Mouse (Mus musculus): ENCODE measurements around the gene Axin2.

Axin2 gene

DNA sequence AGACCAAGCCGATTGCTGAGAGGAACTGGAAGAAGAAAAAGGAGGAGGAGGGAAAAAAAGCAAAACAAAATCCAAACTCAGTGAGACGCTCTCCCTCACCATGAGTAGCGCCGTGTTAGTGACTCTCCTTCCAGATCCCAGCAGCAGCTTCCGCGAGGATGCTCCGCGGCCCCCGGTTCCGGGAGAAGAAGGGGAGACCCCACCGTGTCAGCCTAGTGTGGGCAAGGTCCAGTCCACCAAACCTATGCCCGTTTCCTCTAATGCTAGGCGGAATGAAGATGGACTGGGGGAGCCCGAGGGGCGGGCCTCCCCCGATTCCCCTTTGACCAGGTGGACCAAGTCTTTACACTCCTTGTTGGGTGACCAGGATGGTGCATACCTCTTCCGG, 3.0 kb downstream of the Axin2 start:
- CTCF ChIA-PET: interaction anchor here in 1 of 4 experiments (1.2 kb wide), 1 partner anchor 19 kb away, joined by 4 read pairs; no protein-coding TSS in a partner anchor

DNA sequence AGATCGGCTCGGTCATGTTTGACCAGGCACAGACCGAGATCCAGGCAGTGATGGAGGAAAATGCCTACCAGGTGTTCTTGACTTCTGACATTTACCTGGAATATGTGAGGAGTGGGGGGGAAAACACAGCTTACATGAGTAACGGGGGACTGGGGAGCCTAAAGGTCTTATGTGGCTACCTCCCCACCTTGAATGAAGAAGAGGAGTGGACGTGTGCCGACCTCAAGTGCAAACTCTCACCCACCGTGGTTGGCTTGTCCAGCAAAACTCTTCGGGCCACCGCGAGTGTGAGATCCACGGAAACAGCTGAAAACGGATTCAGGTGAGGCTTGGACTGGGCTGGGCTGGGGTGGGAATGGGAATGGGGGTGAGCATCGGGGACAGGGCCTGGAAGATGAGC, 3.6 kb downstream of the Axin2 start:
- CTCF ChIA-PET: interaction anchor here in 1 of 4 experiments (1.0 kb wide), 1 partner anchor 370 kb away, joined by 5 read pairs; no protein-coding TSS in a partner anchor
- POLR2A ChIA-PET: interaction anchor here in 2 of 4 experiments (0.6 to 1.3 kb wide), 7 partner anchors 11 to 468 kb away, joined by 3 to 5 read pairs (median 4); no protein-coding TSS in a partner anchor

More for the DNA sequence above, 3.0 kb downstream of the Axin2 start:
- POLR2A ChIA-PET: interaction anchor here in 2 of 4 experiments (0.6 to 2.0 kb wide), 13 partner anchors 8 to 1473 kb away, joined by 3 to 8 read pairs (median 3); no protein-coding TSS in a partner anchor

DNA sequence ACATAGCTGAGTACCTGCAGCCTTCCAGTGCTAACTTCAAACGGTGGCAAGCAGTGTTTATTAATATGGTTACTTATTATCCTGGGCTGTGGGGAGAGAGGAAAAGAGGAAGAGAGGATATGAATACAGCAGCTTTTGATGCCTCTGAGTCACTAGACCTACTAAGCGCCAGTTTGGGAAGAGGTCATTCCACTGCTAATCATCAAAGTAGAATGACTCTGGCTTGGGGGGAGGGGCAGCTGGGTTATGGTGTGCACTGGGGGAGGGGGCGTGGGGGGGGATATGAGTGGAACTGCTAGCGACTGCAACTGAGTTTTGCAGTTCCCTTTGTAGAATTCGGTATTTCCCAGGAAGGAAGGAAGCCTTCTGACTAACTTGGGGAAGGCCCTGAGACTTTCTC, 4.2 kb downstream of the Axin2 start:
- POLR2A ChIA-PET: interaction anchor here in 2 of 4 experiments (0.6 to 1.3 kb wide), 9 partner anchors 11 to 468 kb away, joined by 3 to 5 read pairs (median 4); no protein-coding TSS in a partner anchor
- CTCF ChIA-PET: interaction anchor here in 1 of 4 experiments (0.6 to 1.0 kb wide), 2 partner anchors 320 to 370 kb away, joined by 4 to 5 read pairs; no protein-coding TSS in a partner anchor

DNA sequence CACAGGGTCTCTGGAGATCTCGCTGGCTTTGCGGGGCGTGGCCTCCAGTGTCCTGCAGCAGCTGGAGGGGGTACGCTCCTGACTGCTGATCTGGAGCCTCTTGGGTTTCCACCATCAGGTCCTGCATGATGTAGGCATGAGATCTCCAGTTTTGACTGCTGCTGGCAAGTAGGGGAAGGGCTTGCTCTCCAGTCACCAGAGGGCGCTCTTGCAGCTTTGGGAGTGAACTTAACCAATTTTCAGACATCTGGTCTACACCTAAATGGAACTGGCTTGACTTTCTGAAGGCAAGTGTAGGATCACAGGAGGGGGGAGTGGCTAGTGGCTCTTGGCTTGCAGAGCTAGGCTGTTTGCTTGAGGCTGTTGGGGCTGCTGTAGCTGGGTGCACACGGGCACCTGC, 5.1 kb downstream of the Axin2 start:
- ChIA-PET POLR2A (interaction anchor here in 3 of 4 experiments (0.5 to 1.6 kb wide), 8 partner anchors 8 to 58 kb away, joined by 3 to 10 read pairs (median 4); no protein-coding TSS in a partner anchor), CTCF (interaction anchor here in 3 of 4 experiments (0.6 to 1.6 kb wide), 5 partner anchors 10 to 197 kb away, joined by 3 to 4 read pairs (median 3); no protein-coding TSS in a partner anchor)

DNA sequence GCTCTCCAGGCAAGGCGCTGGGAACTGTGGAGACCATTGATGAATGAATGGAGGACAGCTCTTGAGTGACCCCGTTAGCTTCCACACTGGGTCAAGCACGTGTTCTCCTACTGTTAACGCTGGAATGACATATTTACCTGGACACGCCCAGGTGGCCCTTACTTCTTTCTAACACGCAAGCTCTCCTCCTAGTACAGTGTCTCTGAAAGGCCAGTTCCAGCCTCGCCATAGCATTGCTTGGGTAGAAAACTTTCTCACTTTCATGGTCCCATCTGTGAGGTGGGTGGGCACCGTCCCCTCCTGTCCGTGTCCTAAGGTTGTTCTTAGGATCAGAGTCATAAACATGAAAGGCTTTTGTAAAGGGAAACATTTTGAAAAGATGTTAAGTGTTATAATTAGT, 5.7 kb downstream of the Axin2 start:
- POLR2A ChIA-PET: interaction anchor here in 3 of 4 experiments (0.5 to 1.6 kb wide), 7 partner anchors 7 to 59 kb away, joined by 3 to 10 read pairs (median 4); no protein-coding TSS in a partner anchor

DNA sequence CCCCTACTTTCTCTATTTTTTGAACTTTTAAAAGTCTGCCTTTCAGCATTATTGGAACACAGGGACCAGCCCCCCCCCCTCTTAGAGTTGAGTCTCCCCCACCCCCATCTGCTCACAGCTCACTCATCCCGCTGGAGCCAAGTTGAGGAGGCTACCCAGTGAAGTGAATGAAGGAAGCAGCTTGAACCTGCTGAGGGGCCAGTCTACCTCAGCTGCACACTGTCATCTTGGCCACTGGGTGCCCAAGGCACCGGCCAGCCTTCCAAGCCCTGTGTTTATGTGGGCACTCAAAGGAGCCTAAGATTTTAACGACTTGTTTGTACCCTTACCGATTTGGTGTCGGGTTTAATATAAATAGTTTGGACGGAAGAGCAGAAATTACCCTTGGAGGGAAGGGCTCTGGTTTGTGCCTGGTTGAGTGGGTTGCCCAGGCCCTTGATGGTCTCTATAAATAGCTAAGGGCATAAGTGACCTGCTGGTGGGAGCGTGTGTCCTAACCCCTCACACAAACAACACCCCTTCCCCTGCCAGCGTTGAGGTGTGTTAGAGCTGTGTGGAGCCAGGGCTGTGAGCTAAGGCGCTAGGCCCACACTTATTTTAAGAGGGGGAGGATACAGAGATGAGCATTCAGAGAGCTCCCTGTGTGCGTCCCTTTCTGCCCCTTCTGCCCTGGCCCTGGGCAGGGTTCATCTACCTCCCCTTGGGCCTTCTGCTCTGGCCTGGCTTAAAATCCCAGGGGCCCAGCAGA, 6.4 kb downstream of the Axin2 start:
- POLR2A ChIA-PET: interaction anchor here in 2 of 4 experiments (0.6 to 1.9 kb wide), 9 partner anchors 8 to 1397 kb away, joined by 3 to 5 read pairs (median 3); no protein-coding TSS in a partner anchor

More for the DNA sequence above, 5.7 kb downstream of the Axin2 start:
- CTCF ChIA-PET: interaction anchor here in 3 of 4 experiments (1.0 to 1.6 kb wide), 4 partner anchors 9 to 18 kb away, joined by 3 to 4 read pairs (median 4); no protein-coding TSS in a partner anchor

DNA sequence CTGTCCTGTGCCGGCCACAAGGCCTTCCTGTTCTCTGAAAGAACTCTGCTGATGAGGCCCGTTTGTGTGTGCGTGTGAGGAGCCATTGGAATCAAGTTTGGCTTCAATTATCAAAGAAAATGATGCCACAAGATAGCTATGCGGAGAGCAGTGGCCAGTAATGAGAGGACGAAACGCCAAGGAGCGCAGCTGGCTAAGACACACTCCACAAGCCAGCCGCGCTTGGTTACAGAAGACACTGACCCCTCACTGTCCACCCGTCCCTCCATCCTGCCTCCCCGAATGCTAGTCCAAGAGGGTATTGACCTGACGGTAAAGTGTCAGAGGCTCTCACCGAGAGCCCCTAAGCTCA, 6.9 kb downstream of the Axin2 start:
- POLR2A ChIA-PET: interaction anchor here in 2 of 4 experiments (1.0 to 1.9 kb wide), 7 partner anchors 8 to 36 kb away, joined by 3 to 8 read pairs (median 4); no protein-coding TSS in a partner anchor
- CTCF ChIA-PET: interaction anchor here in 1 of 4 experiments (1.3 kb wide), 1 partner anchor 684 kb away, joined by 3 read pairs; the partner anchor contains the start of gene Wipi1

More for the DNA sequence above, 6.4 kb downstream of the Axin2 start:
- CTCF ChIA-PET: interaction anchor here in 3 of 4 experiments (0.6 to 1.6 kb wide), 6 partner anchors 8 to 901 kb away, joined by 3 to 8 read pairs (median 4); partner anchors contain the start of gene Wipi1 (in 1 of the 3)

DNA sequence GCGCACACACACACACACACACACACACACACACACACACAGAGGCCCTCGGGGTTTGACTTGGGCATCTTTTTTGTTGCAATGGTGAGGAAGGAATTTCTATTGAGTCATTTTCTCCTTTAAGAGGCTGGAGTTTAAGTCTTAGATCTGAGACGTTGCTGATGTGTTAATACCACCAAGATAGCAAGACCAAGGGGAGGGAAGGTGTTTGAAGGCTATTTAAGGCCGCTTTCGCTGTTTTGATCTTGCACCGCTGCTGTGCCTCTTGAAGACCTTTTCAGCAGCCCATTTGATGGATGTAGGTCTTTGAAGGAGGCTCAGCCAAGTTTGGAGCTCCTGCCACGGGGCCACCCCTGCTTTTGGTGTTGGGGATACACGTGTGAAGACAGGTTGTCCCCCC, 7.9 kb downstream of the Axin2 start:
- CTCF ChIA-PET: interaction anchor here in 2 of 4 experiments (0.6 to 2.0 kb wide), 2 partner anchors 12 to 243 kb away, joined by 3 to 9 read pairs; no protein-coding TSS in a partner anchor
- POLR2A ChIA-PET: interaction anchor here in 2 of 4 experiments (0.5 to 1.9 kb wide), 10 partner anchors 8 to 1311 kb away, joined by 3 to 8 read pairs (median 3); partner anchors contain the start of gene Axin2 (in 1 of the 2)

DNA sequence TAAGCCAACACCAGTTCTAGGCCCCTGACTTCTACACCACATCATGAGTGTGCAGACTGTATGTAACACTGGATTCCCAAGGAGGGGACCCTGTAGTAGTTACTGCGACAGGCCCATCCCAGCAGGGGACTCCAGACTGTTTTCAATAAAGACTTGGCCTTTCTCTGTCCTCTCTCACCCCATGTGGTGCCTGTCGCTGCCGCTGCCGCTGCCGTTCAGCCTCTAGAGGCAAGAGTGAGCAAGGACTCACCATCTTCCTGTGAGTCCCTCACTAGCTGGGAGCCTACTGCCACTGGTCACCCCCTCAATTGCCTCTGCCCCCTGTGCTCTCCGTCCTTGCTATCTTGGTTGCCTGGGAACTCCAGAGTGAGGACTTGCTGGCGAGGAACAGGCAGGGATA, 8.6 kb downstream of the Axin2 start:
- CTCF ChIA-PET: interaction anchor here (0.6 to 2.0 kb wide), 7 partner anchors 11 to 618 kb away, joined by 3 to 9 read pairs (median 4); no protein-coding TSS in a partner anchor
- POLR2A ChIA-PET: interaction anchor here (0.6 to 1.9 kb wide), 12 partner anchors 8 to 992 kb away, joined by 3 to 5 read pairs (median 3); partner anchors contain the start of gene Axin2 (in 2 of the 4)

DNA sequence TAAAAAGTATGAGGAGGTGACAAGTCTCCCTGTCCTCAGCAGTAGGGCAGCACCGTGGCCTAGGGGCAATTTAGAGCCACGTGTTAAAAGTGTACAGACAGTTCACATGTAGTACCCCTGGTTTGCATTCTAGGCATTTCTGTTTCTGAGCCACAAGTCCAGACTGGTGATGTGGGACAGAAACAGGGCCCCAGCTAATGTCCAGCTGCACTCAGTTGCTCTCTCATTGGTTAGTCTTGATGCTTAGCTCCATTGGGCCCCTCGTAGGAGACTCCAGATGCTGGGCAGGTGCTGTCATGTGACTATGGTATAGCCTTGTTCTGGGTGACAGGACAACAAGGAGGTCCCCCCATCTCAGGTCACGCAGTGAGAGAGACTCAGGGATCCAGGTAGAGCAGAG, 9.0 kb downstream of the Axin2 start:
- CTCF ChIA-PET: interaction anchor here in 3 of 4 experiments (0.6 to 2.0 kb wide), 4 partner anchors 11 to 617 kb away, joined by 3 to 9 read pairs (median 4); no protein-coding TSS in a partner anchor
- POLR2A ChIA-PET: interaction anchor here in 3 of 4 experiments (0.6 to 1.1 kb wide), 6 partner anchors 9 to 139 kb away, joined by 3 to 5 read pairs (median 3); partner anchors contain the start of gene Axin2 (in 1 of the 3)

DNA sequence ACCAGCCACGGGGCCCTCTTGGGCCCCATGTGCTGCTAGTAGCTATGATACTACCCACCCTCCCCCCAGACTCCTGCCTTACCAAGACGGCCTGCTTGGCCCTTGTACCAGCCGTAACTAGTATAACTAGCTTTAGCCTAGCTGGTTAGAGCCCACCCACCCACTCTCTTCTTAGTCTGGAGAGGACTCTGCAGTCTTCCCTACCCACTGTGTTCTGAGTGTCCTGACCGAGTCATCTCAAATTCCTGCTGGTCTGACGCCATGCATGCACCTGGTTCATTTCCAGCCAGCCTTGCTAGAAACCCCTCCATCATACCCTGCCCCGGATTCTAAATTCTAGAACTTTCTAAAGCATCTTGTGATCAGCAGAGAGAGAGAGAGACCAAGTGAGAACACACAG, 9.6 kb downstream of the Axin2 start:
- CTCF ChIA-PET: no interaction called here
- POLR2A ChIA-PET: interaction anchor here in 1 of 4 experiments (1.1 kb wide), 1 partner anchor 9 kb away, joined by 3 read pairs; the partner anchor contains the start of gene Axin2

DNA sequence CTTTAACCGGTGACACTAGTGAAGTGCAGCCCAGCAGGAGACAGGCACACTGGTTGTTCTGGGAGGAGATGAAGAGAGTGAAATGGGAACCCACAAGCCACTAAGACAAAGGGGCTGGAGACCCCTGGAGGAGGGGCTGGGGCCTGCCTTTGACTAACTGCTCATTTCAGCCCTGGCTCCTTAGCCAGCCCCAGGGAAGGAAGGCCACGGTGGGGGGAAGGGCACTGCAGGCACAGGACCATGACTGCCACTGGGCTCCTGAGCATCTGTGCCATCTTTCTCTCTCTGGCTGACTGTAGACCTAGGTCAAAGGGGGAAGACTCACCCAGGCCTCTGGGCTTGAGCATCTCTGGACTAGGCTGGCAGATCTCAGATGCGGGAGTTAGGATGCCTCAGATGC, 10.5 kb downstream of the Axin2 start:
- ChIA-PET CTCF (no interaction called here), POLR2A (interaction anchor here in 1 of 4 experiments (0.9 kb wide), 1 partner anchor 8 kb away, joined by 4 read pairs; no protein-coding TSS in a partner anchor)

DNA sequence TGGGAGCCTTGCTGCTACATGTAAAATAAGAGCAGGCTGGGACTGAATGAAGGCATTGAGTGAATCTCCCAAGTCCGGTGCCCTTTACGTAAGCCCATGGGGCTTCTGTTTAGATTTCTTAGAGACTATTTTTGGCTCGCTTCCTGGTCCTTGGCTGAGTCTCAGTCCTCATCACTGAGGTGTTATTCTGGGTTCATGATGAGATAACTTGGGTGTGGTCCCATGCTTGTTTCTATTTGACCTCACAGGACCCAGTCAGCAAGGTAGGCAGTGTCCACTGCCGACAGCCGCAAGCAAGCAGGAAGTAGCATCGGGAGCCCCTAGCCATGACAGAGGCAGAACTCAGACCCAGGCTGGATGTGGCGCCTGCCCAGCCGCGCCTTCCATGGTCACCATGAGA, 13.7 kb downstream of the Axin2 start:
- ChIA-PET POLR2A (no interaction called here), CTCF (no interaction called here)

DNA sequence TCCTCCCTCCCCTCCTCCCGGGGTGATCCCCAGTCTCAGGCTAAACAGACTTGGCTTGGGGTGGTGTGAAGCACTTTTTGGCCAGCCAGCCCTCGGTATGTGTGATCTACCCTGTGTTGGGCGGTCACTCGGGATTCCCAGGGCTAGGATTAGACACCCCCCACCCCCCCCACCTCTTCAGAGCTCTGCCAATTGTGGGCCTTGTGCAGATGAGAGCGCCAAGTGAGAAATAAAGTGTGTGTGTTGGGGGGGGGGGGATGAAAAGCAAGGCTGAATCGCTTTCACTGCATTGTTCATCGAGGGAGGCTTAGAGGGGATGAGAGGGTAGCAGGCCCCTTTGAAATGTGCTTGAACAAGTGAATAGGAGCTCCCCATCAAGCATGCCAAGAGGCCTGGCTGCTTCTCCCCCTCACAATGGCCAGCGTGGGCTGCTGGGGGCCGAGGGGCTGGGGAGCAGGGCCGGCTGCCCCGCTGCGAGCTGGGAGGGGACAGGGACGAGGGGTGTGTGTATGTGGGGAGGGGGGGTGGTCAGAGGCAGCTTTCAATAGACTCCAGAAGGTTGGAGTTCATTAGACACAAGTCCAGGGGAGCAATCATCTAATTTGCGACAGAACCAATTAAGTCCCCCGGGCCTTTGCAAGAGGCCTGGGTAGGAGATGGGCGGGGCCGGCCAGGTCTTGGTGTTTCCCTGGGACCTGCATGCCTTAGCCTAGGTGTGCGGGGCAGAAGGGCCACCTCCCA, 15.1 kb downstream of the Axin2 start:
- ChIA-PET CTCF (interaction anchor here in 3 of 4 experiments (0.5 to 1.0 kb wide), 4 partner anchors 10 to 1021 kb away, joined by 3 to 4 read pairs (median 3); no protein-coding TSS in a partner anchor), POLR2A (interaction anchor here in 2 of 4 experiments (0.7 to 1.2 kb wide), 5 partner anchors 10 to 502 kb away, joined by 3 to 5 read pairs (median 4); no protein-coding TSS in a partner anchor)

DNA sequence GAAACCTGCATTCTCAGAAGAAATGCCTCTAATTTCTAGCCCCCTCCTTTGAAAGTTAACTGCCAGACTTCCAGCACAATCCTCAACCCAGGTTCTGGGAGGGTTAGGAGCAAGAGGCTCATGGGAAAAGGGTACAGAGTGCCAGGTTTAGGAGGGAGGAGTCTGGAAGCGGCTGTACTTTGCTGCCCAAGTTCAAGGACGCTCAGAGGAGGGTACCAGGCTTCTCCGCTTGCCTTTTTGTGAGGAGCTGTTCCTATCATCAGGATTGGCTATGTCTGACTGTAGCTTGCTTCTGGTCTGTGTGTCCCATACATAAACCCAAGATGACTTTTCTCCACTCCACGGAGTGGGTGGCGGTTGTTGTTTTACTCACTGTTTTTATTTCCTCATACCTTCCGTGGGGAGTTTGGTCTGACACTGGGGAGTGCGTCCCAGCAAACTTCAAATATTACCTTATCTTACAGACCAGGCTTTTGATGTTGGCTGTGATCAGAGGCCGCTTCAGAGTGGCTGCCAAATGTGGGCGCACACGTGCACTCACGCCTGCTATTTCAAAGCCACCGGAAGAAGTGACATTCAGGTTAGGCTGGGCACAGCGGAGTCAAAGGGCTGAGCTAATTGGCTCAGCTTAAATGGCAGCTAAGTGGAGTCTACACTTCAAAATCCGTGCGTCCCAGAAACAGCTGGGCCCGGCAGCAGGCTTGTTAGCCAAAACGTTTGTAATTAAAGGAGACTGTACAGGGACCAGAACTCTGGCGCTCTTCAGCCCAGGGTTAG, 16.1 kb downstream of the Axin2 start:
- ChIA-PET POLR2A (interaction anchor here in 2 of 4 experiments (0.8 to 1.3 kb wide), 4 partner anchors 11 to 25 kb away, joined by 3 to 5 read pairs (median 4); no protein-coding TSS in a partner anchor), CTCF (interaction anchor here in 1 of 4 experiments (0.7 kb wide), 1 partner anchor 11 kb away, joined by 3 read pairs; no protein-coding TSS in a partner anchor)

DNA sequence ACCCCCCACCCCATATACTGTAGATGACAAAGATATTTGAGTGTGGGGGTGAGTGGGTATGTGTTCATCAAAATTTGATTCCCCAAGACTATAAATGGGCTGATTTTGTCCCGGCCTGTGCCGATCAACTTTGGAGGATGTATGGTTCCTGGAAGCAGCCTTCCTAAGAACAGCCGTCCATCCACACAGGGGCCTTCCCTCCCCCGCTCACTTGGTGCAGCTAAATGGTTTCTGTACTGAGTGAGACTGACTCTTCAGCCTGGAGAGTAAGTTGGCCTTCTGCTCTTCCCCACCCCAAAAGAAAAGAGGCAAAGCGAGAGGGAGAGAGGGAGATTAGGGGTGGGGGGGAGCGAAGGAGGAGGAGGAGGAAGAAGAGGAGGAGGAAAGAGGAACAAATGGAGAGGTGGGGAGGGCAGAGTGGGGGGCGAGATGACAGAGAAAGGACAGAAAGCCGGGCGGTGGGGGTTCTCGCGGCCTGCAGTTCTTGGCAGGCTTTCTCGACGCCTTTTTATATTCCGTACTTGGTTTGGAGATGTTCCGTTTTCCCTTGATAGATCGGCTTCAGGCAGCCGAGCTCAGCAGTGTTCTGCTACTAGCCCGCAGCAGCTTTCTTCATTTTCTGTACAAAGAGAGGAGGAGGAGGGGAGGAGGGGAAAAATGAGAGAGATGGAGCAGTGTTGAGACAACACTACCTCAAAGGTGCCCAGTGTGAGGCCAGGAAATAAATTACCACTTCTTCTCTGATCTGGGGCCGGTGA, 20.7 kb downstream of the Axin2 start:
- CTCF ChIA-PET: interaction anchor here in 2 of 4 experiments (0.7 to 2.1 kb wide), 3 partner anchors 12 to 1446 kb away, joined by 3 to 9 read pairs (median 4); no protein-coding TSS in a partner anchor
- POLR2A ChIA-PET: interaction anchor here in 3 of 4 experiments (0.7 to 1.9 kb wide), 5 partner anchors 8 to 61 kb away, joined by 3 to 8 read pairs (median 4); partner anchors contain the start of gene Axin2 (in 1 of the 3)
